9 mouse cellular contexts compared by ENCODE assay signal in the genomic region with DNA sequence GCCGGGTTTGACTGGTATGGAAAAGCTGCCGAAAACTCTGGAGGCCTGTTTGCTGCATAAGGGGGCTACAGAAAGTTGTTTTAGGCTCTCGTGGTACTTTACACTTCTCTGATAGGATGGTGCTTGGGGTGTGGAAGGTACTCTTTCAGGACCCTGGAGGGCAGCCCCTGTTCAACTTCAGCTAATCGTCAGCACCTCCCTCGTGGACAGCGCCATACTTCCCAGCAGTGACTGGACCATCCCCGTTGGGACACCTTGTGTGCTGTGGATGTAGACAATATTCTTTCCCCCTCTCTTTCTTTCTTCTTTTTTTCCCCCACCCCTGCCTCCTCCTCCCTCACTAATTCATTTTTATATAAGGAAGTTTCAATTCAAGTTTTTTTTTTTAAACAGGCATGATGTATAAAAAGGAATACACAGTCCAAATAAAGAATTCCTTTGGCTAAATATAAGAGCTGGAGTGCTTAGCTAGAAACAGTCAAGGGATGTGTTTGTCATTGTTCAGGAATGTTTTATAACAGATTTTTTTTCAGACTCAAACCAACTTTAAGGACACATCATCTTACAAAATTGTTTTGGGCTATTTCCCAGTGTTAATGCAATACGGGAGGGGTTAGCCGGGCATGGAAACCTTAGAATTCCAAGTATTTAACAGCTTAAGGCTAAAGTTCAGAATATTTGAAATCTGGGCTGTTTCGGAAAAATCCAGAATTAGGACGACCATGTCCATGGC.
DNase-seq lines count a peak whose midpoint lies in the region; ATAC-seq lines count a peak whose summit lies in the region.
"Had no signal": no experiment of that assay in that cellular context is flagged by ENCODE, and none has a peak within 500 bp of the region (broad histone marks: within the 10 kb centered on the region; RNA-seq: fewer than 3 reads in every experiment).

No protein-coding gene starts in this region.

- no peaks in the 10 kb centered on the region for H3K27me3 ChIP-seq in liver, embryonic 11.5 days (replicated peaks; ENCODE audit: control insufficient read depth, insufficient read depth, low read length)
- peaks cover 6% of the 10 kb centered on the region; the same call in 1 of the 2 replicates for H3K27me3 ChIP-seq in liver, embryonic 12.5 days (replicated peaks)
- no peaks in the 10 kb centered on the region for H3K27me3 ChIP-seq in embryonic facial prominence, embryonic 11.5 days (ENCODE audit: control insufficient read depth, insufficient read depth, low read length)

- WGBS in liver, embryonic 11.5 days: 57% methylated on average over 11 of the region's 11 CpGs
- WGBS in liver, embryonic 12.5 days (ENCODE audit: insufficient replicate concordance): 51% methylated on average over 11 of the region's 11 CpGs
- WGBS in embryonic facial prominence, embryonic 11.5 days: 59% methylated on average over 11 of the region's 11 CpGs

- H3K9ac ChIP-seq in liver, embryonic 11.5 days (ENCODE audit: low read depth, low read length): no peak overlapping the region
- no peak overlapping the region for H3K9ac ChIP-seq in liver, embryonic 12.5 days
- no peak overlapping the region for H3K9ac ChIP-seq in embryonic facial prominence, embryonic 11.5 days (replicated peaks; ENCODE audit: low read length)

- H3K27ac ChIP-seq in liver, embryonic 11.5 days (ENCODE audit: low read depth, low read length): no peak overlapping the region
- no peak overlapping the region for H3K27ac ChIP-seq in liver, embryonic 12.5 days
- no peak overlapping the region for H3K27ac ChIP-seq in embryonic facial prominence, embryonic 11.5 days (replicated peaks; ENCODE audit: low read depth, low read length)

- H3K4me1 ChIP-seq in liver, embryonic 11.5 days (replicated peaks; ENCODE audit: control insufficient read depth, insufficient read depth, low read length): no peaks in the 10 kb centered on the region
- no peaks in the 10 kb centered on the region for H3K4me1 ChIP-seq in liver, embryonic 12.5 days
- no peaks in the 10 kb centered on the region for H3K4me1 ChIP-seq in embryonic facial prominence, embryonic 11.5 days (ENCODE audit: control insufficient read depth, insufficient read depth, low read length)

- no peak overlapping the region for H3K4me3 ChIP-seq in liver, embryonic 11.5 days (ENCODE audit: low read depth, low read length)
- no peak overlapping the region for H3K4me3 ChIP-seq in liver, embryonic 12.5 days
- no peak overlapping the region for H3K4me3 ChIP-seq in embryonic facial prominence, embryonic 11.5 days (ENCODE audit: low read depth, low read length)

- no peaks in the 10 kb centered on the region for H3K36me3 ChIP-seq in liver, embryonic 11.5 days (ENCODE audit: control insufficient read depth, insufficient read depth, low read length)
- no peaks in the 10 kb centered on the region for H3K36me3 ChIP-seq in liver, embryonic 12.5 days
- H3K36me3 ChIP-seq in embryonic facial prominence, embryonic 11.5 days (replicated peaks; ENCODE audit: control insufficient read depth, insufficient read depth, low read depth, low read length): no peaks in the 10 kb centered on the region

- DNase-seq in liver, embryonic 11.5 days (ENCODE audit: low spot score): peak; percentile 50
- DNase-seq in ZHBTc4 (ENCODE audit: low read depth, low spot score): peak; percentile 41
- peak; percentile 85 for DNase-seq in embryonic facial prominence, embryonic 11.5 days (ENCODE audit: low spot score)
- DNase-seq in layer of hippocampus, adult 9-10 months (ENCODE audit: low spot score): no peak
- no peak for DNase-seq in urinary bladder, postnatal 25 days (ENCODE audit: low spot score)
- DNase-seq: kidney, adult 11 months; thymus, postnatal 14 days had no signal

- H3K9me3 ChIP-seq in liver, embryonic 11.5 days (ENCODE audit: control insufficient read depth, low read length): no peaks in the 10 kb centered on the region
- H3K9me3 ChIP-seq in liver, embryonic 12.5 days (replicated peaks): no peaks in the 10 kb centered on the region
- H3K9me3 ChIP-seq in embryonic facial prominence, embryonic 11.5 days (replicated peaks; ENCODE audit: control insufficient read depth, low read length): no peaks in the 10 kb centered on the region

- ATAC-seq in liver, embryonic 11.5 days (replicated peaks; ENCODE audit: low FRiP score): no peak
- ATAC-seq in liver, embryonic 12.5 days: no peak
- no peak for ATAC-seq in embryonic facial prominence, embryonic 11.5 days (replicated peaks; ENCODE audit: insufficient number of reproducible peaks, low FRiP score, low TSS enrichment, low read depth)
- 0 out of 2 replicates have a peak, but pooled peaks have one; percentile 61 for ATAC-seq in megakaryocyte progenitor cell, adult 5-6 weeks (replicated peaks; ENCODE audit: poor library complexity)

- H3K4me2 ChIP-seq in liver, embryonic 11.5 days: no peak overlapping the region
- H3K4me2 ChIP-seq in liver, embryonic 12.5 days: no peak overlapping the region
- H3K4me2 ChIP-seq in embryonic facial prominence, embryonic 11.5 days (ENCODE audit: low read depth, low read length): no peak overlapping the region

Comparison
In these comparisons a context has a peak if more than half of its experiments do, and no peak if none do; other contexts are left out.
1. DNase-seq: peak in liver, embryonic 11.5 days (single experiment), ZHBTc4 (single experiment) and embryonic facial prominence, embryonic 11.5 days (single experiment); none in layer of hippocampus, adult 9-10 months (single experiment) and urinary bladder, postnatal 25 days (single experiment).